Mouse (Mus musculus) inflammation-experienced regulatory T-cells, adult 16 weeks (primary cell): ENCODE measurements around the gene Ly6g6c. TPM values are rescaled to one million over a fixed set of nuclear protein-coding genes. Genes with fewer than 3 reads are reported as not detected.

Experiments
- polyA plus RNA-seq: library from polyadenylated mRNA; unstranded; fragments of 100-300 nt; shearing (Covaris generic); gene quantifications from one replicate; pipeline ENCODE4 v1.2.1, GENCODE M21; 2017

Ly6g6c gene
- polyA plus RNA-seq, 1 experiment from 2014 or later, result not detected

Other genes with a start within 250 kb of the Ly6g6c start
- 38.5 TPM for gene Stk19, start 228.4 kb upstream of the Ly6g6c start, polyA plus RNA-seq
- gene Dxo, start 228.4 kb upstream of the Ly6g6c start, polyA plus RNA-seq, result 96.4 TPM
- gene Skiv2l, start 215.2 kb upstream of the Ly6g6c start, polyA plus RNA-seq, result 169 TPM
- gene Nelfe, start 215.0 kb upstream of the Ly6g6c start, polyA plus RNA-seq, result 48.6 TPM
- gene Cfb, start 202.9 kb upstream of the Ly6g6c start, polyA plus RNA-seq, result 1.4 TPM
- gene Zbtb12, start 185.9 kb upstream of the Ly6g6c start, polyA plus RNA-seq, result 0.66 TPM
- not detected for gene Gm20547, start 183.3 kb upstream of the Ly6g6c start, polyA plus RNA-seq
- gene C2, start 167.1 kb upstream of the Ly6g6c start, polyA plus RNA-seq, result 3.3 TPM
- 45.6 TPM for gene Ehmt2, start 166.9 kb upstream of the Ly6g6c start, polyA plus RNA-seq
- gene Slc44a4, start 150.9 kb upstream of the Ly6g6c start, polyA plus RNA-seq, result not detected
- gene Neu1, start 134.1 kb upstream of the Ly6g6c start, polyA plus RNA-seq, result 107 TPM
- 15.1 TPM for gene Hspa1b, start 106.2 kb upstream of the Ly6g6c start, polyA plus RNA-seq
- not detected for gene Gm20481, start 95.5 kb upstream of the Ly6g6c start, polyA plus RNA-seq
- 4.3 TPM for gene Hspa1a, start 93.2 kb upstream of the Ly6g6c start, polyA plus RNA-seq
- 0.13 TPM for gene Hspa1l, start 92.7 kb upstream of the Ly6g6c start, polyA plus RNA-seq
- 60.3 TPM for gene Lsm2, start 83.5 kb upstream of the Ly6g6c start, polyA plus RNA-seq
- gene Vars, start 64.4 kb upstream of the Ly6g6c start, polyA plus RNA-seq, result 276 TPM
- gene Vwa7, start 48.8 kb upstream of the Ly6g6c start, polyA plus RNA-seq, result 0.44 TPM
- 4.4 TPM for gene Sapcd1, start 37.4 kb upstream of the Ly6g6c start, polyA plus RNA-seq
- 1.5 TPM for gene Msh5, start 18.6 kb upstream of the Ly6g6c start, polyA plus RNA-seq
- 611 TPM for gene Clic1, start 15.4 kb upstream of the Ly6g6c start, polyA plus RNA-seq
- gene Ddah2, start 6.4 kb upstream of the Ly6g6c start, polyA plus RNA-seq, result 2.5 TPM
- gene Mpig6b, start 796 bp downstream of the Ly6g6c start, polyA plus RNA-seq, result not detected
- gene Ly6g6e, start 11.5 kb downstream of the Ly6g6c start, polyA plus RNA-seq, result not detected
- not detected for gene Ly6g6d, start 12.7 kb downstream of the Ly6g6c start, polyA plus RNA-seq
- gene Ly6g6f, start 20.2 kb downstream of the Ly6g6c start, polyA plus RNA-seq, result not detected
- 86.4 TPM for gene Abhd16a, start 23.9 kb downstream of the Ly6g6c start, polyA plus RNA-seq
- gene Ly6g5c, start 42.9 kb downstream of the Ly6g6c start, polyA plus RNA-seq, result not detected
- gene Ly6g5b, start 50.0 kb downstream of the Ly6g6c start, polyA plus RNA-seq, result 2.4 TPM
- 62.3 TPM for gene Gpank1, start 56.1 kb downstream of the Ly6g6c start, polyA plus RNA-seq
- gene Csnk2b, start 56.7 kb downstream of the Ly6g6c start, polyA plus RNA-seq, result 279 TPM
- gene D17H6S53E, start 61.0 kb downstream of the Ly6g6c start, polyA plus RNA-seq, result 5.5 TPM
- not detected for gene Apom, start 66.7 kb downstream of the Ly6g6c start, polyA plus RNA-seq
- 48.9 TPM for gene Bag6, start 69.8 kb downstream of the Ly6g6c start, polyA plus RNA-seq
- 17.8 TPM for gene Prrc2a, start 99.5 kb downstream of the Ly6g6c start, polyA plus RNA-seq
- 7.4 TPM for gene Aif1, start 110.7 kb downstream of the Ly6g6c start, polyA plus RNA-seq
- gene Lst1, start 123.1 kb downstream of the Ly6g6c start, polyA plus RNA-seq, result 9.5 TPM
- gene Ltb, start 129.1 kb downstream of the Ly6g6c start, polyA plus RNA-seq, result 1,703 TPM
- gene Tnf, start 136.6 kb downstream of the Ly6g6c start, polyA plus RNA-seq, result 46.9 TPM
- gene Lta, start 140.0 kb downstream of the Ly6g6c start, polyA plus RNA-seq, result 140 TPM
- 1.6 TPM for gene Gm16181, start 155.4 kb downstream of the Ly6g6c start, polyA plus RNA-seq
- 8.7 TPM for gene Atp6v1g2, start 168.3 kb downstream of the Ly6g6c start, polyA plus RNA-seq
- gene Nfkbil1, start 170.4 kb downstream of the Ly6g6c start, polyA plus RNA-seq, result 23.1 TPM
- gene Ddx39b, start 176.4 kb downstream of the Ly6g6c start, polyA plus RNA-seq, result 257 TPM
- gene H2-D1, start 197.3 kb downstream of the Ly6g6c start, polyA plus RNA-seq, result 7,111 TPM